Mouse (Mus musculus): Measurements from ENCODE around the gene Igfbp4. TPM values are rescaled to one million over a fixed set of nuclear protein-coding genes. Genes with fewer than 3 reads are reported as not detected.

Igfbp4 gene
- polyA plus RNA-seq, 2 experiments = 942 to 1,086 TPM

DNA sequence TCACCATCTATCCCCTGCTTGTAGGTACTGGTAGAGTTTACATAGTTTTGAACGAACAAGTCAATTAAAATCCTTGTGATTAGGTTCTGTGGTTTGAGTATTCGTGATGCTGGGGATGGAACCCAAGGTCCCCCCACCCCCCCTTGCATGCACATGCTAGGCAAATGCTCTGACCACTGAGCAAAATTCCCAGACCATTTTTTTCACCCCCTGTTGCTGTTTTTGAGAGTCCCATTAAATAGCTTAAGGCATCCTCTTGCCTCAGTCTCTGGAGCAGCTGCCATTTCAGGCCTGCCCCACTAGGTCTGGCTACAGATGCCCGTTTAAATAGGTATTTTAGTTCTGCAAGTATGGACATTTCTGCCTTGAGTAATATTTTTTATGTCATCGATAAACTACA, 17.9 kb upstream of the Igfbp4 start:
- Histone ChIP-seq H3K27me3 (ENCODE audit: control insufficient read depth, insufficient read depth, low read length) (no peaks in the 10 kb centered on the region), H3K36me3 (ENCODE audit: control insufficient read depth, insufficient read depth, low read length) (peaks cover 37% of the 10 kb centered on the region), H3K27ac (replicated peaks; ENCODE audit: low read depth, low read length) (0 out of 2 replicates have a peak overlapping the region, but pooled peaks have one; percentile 49), H3K4me2 (replicated peaks; ENCODE audit: low read depth, low read length, severe bottlenecking) (peak overlapping the region; percentile 63), H3K4me1 (ENCODE audit: control insufficient read depth, insufficient read depth, low read length) (peaks cover 5% of the 10 kb centered on the region; the same call in 1 of the 2 replicates), H3K9me3 (ENCODE audit: control insufficient read depth, low read length) (no peaks in the 10 kb centered on the region), H3K9ac (ENCODE audit: low read depth, low read length, severe bottlenecking) (peak overlapping the region; percentile 74), H3K4me3 (replicated peaks; ENCODE audit: low read length) (peak overlapping the region; percentile 69)
- DNase-seq (ENCODE audit: low spot score) (no peak), ATAC-seq (ENCODE audit: low FRiP score, low read depth) (no peak)
- TF ChIP-seq POLR2A (IDR thresholded peaks at IDR 0.05; ENCODE audit: borderline replicate concordance, extremely low read depth, insufficient read depth, insufficient read length) = no peak
- WGBS = 5% methylated on average over 4 of the region's 4 CpGs

DNA sequence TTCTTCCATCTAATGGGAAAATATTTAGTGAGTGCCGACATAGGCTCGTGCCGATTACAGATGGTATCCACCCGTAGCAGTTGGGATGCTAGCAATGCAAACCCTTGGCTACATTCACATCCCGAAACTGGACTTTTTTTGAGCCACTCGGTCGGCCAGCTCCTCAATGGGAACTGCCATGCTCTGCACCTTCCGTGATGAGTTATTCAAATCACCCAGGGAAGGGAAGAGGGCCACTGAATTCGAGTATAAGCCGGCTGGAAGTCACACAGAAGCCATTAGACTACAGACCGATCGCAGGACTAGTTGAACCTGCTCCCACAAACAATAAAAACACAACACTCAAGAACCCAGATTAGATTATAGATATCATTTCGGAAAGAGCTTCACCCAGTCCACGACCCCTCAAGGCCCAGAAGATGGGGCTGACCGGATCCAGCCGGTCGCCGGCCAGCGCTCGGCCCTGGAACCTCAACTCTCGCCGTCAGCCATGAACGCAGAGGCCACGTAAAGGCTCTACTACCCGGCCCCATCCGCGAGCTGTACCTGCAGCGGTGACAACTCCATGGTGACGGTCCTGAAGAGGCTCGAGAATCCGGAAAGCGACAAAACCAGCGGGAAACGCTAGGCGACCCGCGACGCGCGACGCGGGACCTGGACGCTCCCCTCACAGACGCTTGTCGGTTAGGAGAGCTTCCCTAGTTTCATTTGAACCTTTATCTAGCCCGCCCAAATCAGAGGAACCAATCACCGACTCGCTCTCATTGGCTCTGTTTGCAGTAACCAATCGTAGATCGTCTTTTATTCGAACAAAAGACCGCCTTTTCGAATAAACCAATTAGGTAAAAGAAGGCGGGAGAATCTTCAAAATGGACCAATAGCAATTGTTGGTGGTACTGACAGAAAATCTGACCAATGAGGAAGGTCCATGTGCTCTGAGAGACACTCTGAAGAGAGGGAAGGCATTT, 17.3 kb upstream of the Igfbp4 start, which contains the start of gene Top2a:
TSS of gene Top2a (minus strand) at position 690 of the 968 bp plus-strand sequence.
- H3K27ac ChIP-seq (replicated peaks; ENCODE audit: low read depth, low read length) = peak within 1 kb of the TSS; percentile 61
- DNase-seq (ENCODE audit: low spot score) (peak; percentile 100), ATAC-seq (ENCODE audit: low FRiP score, low read depth) (peak; percentile 97)
- peak within 1 kb of the TSS; percentile 69 for H3K4me3 ChIP-seq (replicated peaks; ENCODE audit: low read length)
- WGBS = under 1% methylated on average over 54 of the region's 54 CpGs
- no peaks in the 10 kb centered on the region for H3K9me3 ChIP-seq (ENCODE audit: control insufficient read depth, low read length)
- peaks cover 5% of the 10 kb centered on the region; the same call in 1 of the 2 replicates for H3K4me1 ChIP-seq (ENCODE audit: control insufficient read depth, insufficient read depth, low read length)
- H3K4me2 ChIP-seq (replicated peaks; ENCODE audit: low read depth, low read length, severe bottlenecking) = peak within 1 kb of the TSS; percentile 63
- no peaks in the 10 kb centered on the region for H3K27me3 ChIP-seq (ENCODE audit: control insufficient read depth, insufficient read depth, low read length)
- peak within 1 kb of the TSS; percentile 74 for H3K9ac ChIP-seq (ENCODE audit: low read depth, low read length, severe bottlenecking)
- H3K36me3 ChIP-seq (ENCODE audit: control insufficient read depth, insufficient read depth, low read length) = peaks cover 30% of the 10 kb centered on the region
- TF ChIP-seq POLR2A (IDR thresholded peaks at IDR 0.05; ENCODE audit: borderline replicate concordance, extremely low read depth, insufficient read depth, insufficient read length) = peak; percentile 94; the same call in 1 of the 2 replicates

DNA sequence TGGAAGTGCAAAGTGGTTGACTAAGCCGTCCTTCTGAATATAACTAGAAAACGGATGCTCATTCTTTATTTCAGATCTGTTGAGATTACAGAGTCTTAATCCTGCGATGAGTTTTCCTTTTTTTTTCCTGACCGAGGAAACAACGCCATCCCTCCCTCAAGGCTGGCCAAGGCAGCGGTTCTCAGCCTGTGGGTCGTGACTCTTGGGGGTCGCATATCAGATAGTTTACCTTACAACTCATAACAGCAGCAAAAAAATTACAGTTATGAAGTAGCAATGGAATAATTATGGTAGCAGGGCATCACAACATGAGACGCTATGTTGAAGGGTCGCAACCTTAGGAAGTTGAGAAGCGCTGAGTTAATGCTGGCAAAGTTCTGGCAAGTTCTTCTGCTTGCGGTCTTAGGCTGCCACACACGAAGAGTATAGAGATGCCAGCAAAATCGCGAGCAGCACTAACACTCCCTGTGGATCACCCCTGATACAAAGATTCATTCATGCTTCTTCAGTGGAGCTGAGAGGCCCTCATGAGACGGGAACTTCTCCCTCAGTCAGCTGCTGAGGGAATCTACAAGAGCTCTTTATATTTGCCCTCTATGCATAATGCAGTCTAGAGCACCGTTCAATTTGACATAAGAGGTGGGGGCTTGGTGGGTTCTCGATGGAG, 16.4 kb upstream of the Igfbp4 start:
- DNase-seq (ENCODE audit: low spot score) (peak; percentile 21), ATAC-seq (ENCODE audit: low FRiP score, low read depth) (peak; percentile 11)
- Histone ChIP-seq H3K9ac (ENCODE audit: low read depth, low read length, severe bottlenecking) (peak overlapping the region; percentile 34; the same call in 1 of the 2 replicates), H3K27ac (replicated peaks; ENCODE audit: low read depth, low read length) (peak overlapping the region; percentile 61; the same call in 1 of the 2 replicates), H3K4me1 (ENCODE audit: control insufficient read depth, insufficient read depth, low read length) (peaks cover 5% of the 10 kb centered on the region; the same call in 1 of the 2 replicates), H3K4me2 (replicated peaks; ENCODE audit: low read depth, low read length, severe bottlenecking) (peak overlapping the region; percentile 49), H3K4me3 (replicated peaks; ENCODE audit: low read length) (peak overlapping the region; percentile 69), H3K9me3 (ENCODE audit: control insufficient read depth, low read length) (no peaks in the 10 kb centered on the region), H3K27me3 (ENCODE audit: control insufficient read depth, insufficient read depth, low read length) (no peaks in the 10 kb centered on the region), H3K36me3 (ENCODE audit: control insufficient read depth, insufficient read depth, low read length) (peaks cover 24% of the 10 kb centered on the region)
- TF ChIP-seq POLR2A (IDR thresholded peaks at IDR 0.05; ENCODE audit: borderline replicate concordance, extremely low read depth, insufficient read depth, insufficient read length) = no peak
- WGBS = 47% methylated on average over 18 of the region's 18 CpGs

DNA sequence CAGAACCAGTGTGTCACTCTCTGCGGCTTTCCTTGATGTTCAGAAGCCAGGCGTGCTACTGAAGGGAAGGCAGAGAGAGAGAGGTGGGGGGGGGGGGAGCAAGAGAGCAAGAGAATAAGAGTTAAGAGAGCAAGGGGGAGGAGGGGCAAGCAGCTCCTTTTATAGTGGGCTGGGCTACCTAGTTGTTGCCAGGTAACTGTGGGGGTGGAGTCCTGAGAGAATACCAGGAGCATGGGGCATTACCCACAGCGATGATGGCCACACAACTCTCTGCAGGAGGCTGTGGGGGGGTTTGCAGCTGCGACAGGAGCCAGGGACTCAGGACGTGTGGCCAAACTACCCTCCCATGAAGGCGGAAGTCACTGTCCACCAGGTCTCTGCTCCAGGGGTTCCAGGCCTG, 15.2 kb upstream of the Igfbp4 start:
- Histone ChIP-seq H3K4me2 (replicated peaks; ENCODE audit: low read depth, low read length, severe bottlenecking) (no peak overlapping the region), H3K4me1 (ENCODE audit: control insufficient read depth, insufficient read depth, low read length) (peaks cover 3% of the 10 kb centered on the region; the same call in 1 of the 2 replicates), H3K4me3 (replicated peaks; ENCODE audit: low read length) (no peak overlapping the region), H3K9me3 (ENCODE audit: control insufficient read depth, low read length) (no peaks in the 10 kb centered on the region), H3K27ac (replicated peaks; ENCODE audit: low read depth, low read length) (no peak overlapping the region), H3K9ac (ENCODE audit: low read depth, low read length, severe bottlenecking) (no peak overlapping the region), H3K36me3 (ENCODE audit: control insufficient read depth, insufficient read depth, low read length) (peaks cover 13% of the 10 kb centered on the region), H3K27me3 (ENCODE audit: control insufficient read depth, insufficient read depth, low read length) (no peaks in the 10 kb centered on the region)
- no peak for DNase-seq (ENCODE audit: low spot score)
- WGBS = 87% methylated on average over 6 of the region's 6 CpGs
- TF ChIP-seq POLR2A (IDR thresholded peaks at IDR 0.05; ENCODE audit: borderline replicate concordance, extremely low read depth, insufficient read depth, insufficient read length) = no peak
- ATAC-seq (ENCODE audit: low FRiP score, low read depth) = no peak

DNA sequence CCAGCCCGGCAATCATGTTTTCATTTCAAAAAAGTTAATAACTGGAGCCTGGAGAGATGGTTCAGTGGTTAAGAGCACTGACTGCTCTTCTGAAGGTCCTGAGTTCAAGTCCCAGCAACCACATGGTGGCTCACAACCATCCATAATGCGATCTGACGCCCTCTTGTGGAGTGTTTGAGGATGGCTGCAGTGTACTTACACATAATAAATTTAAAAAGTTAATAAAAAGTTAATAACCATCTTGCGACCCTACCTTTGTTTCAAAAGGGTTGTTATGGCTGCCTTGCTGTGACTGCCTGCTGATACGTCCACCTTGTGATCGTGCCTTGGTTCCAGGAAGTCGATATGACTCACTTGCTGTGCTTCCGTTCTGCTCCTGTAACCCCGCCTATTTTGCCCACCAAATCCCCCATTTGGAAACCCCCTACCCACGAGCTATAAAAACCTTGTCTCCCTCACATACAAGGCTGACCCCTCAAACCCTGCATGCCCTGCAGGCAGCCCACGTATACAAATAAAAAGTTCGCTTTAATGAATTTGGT, 14.1 kb upstream of the Igfbp4 start:
- WGBS = 69% methylated on average over 12 of the region's 12 CpGs
- H3K27me3 ChIP-seq (ENCODE audit: control insufficient read depth, insufficient read depth, low read length) = no peaks in the 10 kb centered on the region
- no peak for TF ChIP-seq POLR2A (IDR thresholded peaks at IDR 0.05; ENCODE audit: borderline replicate concordance, extremely low read depth, insufficient read depth, insufficient read length)

More for the DNA sequence above, 14.1 kb upstream of the Igfbp4 start:
- H3K27ac ChIP-seq (replicated peaks; ENCODE audit: low read depth, low read length) = no peak overlapping the region
- H3K4me2 ChIP-seq (replicated peaks; ENCODE audit: low read depth, low read length, severe bottlenecking) = no peak overlapping the region
- H3K4me3 ChIP-seq (replicated peaks; ENCODE audit: low read length) = no peak overlapping the region
- peaks cover 3% of the 10 kb centered on the region; the same call in 1 of the 2 replicates for H3K4me1 ChIP-seq (ENCODE audit: control insufficient read depth, insufficient read depth, low read length)
- ATAC-seq (ENCODE audit: low FRiP score, low read depth) (no peak), DNase-seq (ENCODE audit: low spot score) (no peak)
- H3K9me3 ChIP-seq (ENCODE audit: control insufficient read depth, low read length) = no peaks in the 10 kb centered on the region
- peaks cover 6% of the 10 kb centered on the region for H3K36me3 ChIP-seq (ENCODE audit: control insufficient read depth, insufficient read depth, low read length)
- no peak overlapping the region for H3K9ac ChIP-seq (ENCODE audit: low read depth, low read length, severe bottlenecking)
